Mouse (Mus musculus) CH12.LX (cell line): ENCODE data around the gene Nop16.

Experiments
- CHD2 ChIP-seq: IDR thresholded peaks from 2 replicates; pipeline ENCODE4 v1.6.1; 2011; ENCODE audit warnings: low read length, improper control_type of control experiment
- EP300 ChIP-seq: IDR thresholded peaks from 2 replicates; pipeline ENCODE4 v1.6.1; 2011; ENCODE audit warnings: low read length, improper control_type of control experiment
- NRF1 ChIP-seq: IDR thresholded peaks from 2 replicates; pipeline ENCODE4 v1.6.1; 2014; ENCODE audit warnings: low read depth, mild to moderate bottlenecking, inconsistent platforms, low read length, improper control_type of control experiment, moderate library complexity
- POLR2A ChIP-seq: IDR thresholded peaks from 2 replicates; pipeline ENCODE4 v1.6.1; 2011; ENCODE audit warnings: low read depth, mild to moderate bottlenecking, improper control_type of control experiment, low read length

DNA sequence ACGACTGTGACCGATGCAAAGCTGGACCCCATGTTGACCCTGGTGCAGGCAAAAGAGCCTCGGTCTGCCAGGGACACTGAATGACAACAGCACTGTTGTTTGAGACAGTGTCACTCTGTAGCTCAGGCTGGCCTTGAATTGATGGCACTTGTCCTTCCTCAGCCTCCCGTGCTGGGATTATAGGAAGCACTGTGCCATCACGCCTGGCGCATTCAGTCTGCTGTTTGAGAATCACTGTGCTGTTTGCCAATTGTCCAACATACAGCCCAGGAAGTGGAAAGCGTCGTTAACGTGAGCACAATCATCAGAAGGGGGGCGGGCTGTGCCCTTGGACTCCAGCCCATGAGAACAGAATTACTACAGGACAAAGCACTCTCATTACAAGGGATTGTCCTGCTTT is 7.8 kb downstream of the Nop16 start:
- TF ChIP-seq NRF1: no peak
- TF ChIP-seq EP300: no peak
- TF ChIP-seq CHD2: no peak
- TF ChIP-seq POLR2A: no peak
